8 mouse cellular contexts compared by ENCODE assay signal in the genomic region with DNA sequence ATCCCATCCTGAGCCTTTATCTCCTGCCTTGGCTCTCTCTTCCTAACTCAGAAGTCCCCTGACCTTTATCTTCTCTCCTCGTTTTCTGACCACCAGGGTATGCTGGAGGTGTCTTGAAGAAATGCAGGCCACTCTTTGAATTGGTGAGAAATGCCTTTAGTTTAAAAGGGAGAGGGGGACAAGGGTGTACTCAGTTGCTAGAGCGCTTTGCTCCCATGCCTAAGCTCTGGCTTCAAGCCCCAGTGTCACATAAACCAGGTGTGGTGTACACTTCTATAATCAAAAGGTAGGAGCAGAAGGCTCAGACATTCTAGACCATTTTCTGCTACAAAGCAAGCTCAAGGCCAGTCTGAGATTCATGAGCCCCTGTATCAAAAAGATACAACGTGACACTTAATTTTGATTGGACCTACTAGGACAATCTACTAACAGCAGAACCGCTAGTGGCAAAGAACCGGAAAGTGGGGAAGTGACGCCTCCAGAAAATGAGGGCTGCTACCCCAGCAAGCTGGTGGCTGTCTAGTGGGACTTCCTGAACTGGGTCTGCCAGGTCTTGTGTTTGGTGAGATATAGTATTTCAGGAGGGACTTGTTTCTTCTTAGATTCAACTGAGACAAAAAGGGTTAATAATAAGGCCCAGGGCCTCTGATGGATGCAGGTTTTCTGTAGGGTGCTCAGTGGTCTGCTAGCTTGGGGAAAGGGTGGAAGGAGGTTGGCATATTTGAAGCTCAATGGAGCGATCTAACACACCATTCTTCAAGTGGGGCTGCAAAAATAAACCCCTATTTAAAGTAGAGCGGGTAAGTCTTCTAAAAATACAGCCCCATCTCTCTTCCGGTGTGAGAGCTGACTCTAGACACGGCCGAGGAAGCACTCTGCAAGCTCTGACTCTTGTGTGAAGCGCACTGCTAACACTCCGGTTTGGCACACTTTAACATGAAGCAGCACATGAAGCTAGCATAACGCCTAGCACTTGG.
DNase-seq lines count a peak whose midpoint lies in the region; ATAC-seq and TF ChIP-seq lines count a peak whose summit lies in the region.

No protein-coding gene starts in this region.

- H3K79me2 ChIP-seq in myocyte (ENCODE audit: control insufficient read depth, insufficient read depth), result no peaks in the 10 kb centered on the region

- no peak for DNase-seq in heart, embryonic 10.5 days (ENCODE audit: low spot score)
- no peak for DNase-seq in heart, adult 9 months (ENCODE audit: low spot score in 2 of 2)
- DNase-seq in embryo, embryonic 10.5 days (ENCODE audit: low spot score), result no peak
- no peak for DNase-seq in gastrocnemius, postnatal 25 days

- peak overlapping the region; percentile 36; the same call in 1 of the 2 replicates for H3K9ac ChIP-seq in intestine, embryonic 15.5 days

- peaks cover 55% of the 10 kb centered on the region for H3K4me1 ChIP-seq in heart, embryonic 10.5 days
- peaks cover 4% of the 10 kb centered on the region; the same call in 1 of the 2 replicates for H3K4me1 ChIP-seq in brown adipose tissue, adult 24 weeks (ENCODE audit: control insufficient read depth, insufficient read depth, insufficient read length, low read length)
- H3K4me1 ChIP-seq in intestine, embryonic 15.5 days (replicated peaks), result peaks cover 32% of the 10 kb centered on the region

- TF ChIP-seq POLR2A in myocyte (IDR thresholded peaks at IDR 0.05; ENCODE audit: insufficient read length, low read depth), result no peak

- no peak for ATAC-seq in intestine, embryonic 15.5 days
- ATAC-seq in erythroid progenitor cell, adult 5-6 weeks (replicated peaks; ENCODE audit: low FRiP score, poor library complexity, severe bottlenecking), result no peak

- WGBS in heart, embryonic 10.5 days, result 54% methylated on average over 14 of the region's 14 CpGs
- WGBS in intestine, embryonic 15.5 days, result 78% methylated on average over 14 of the region's 14 CpGs

- H3K36me3 ChIP-seq in heart, embryonic 10.5 days, result no peaks in the 10 kb centered on the region
- no peaks in the 10 kb centered on the region for H3K36me3 ChIP-seq in intestine, embryonic 15.5 days
- H3K36me3 ChIP-seq in myocyte (ENCODE audit: control insufficient read depth, insufficient read depth), result no peaks in the 10 kb centered on the region

- peak overlapping the region; percentile 54 for H3K4me3 ChIP-seq in heart, embryonic 10.5 days
- no peak overlapping the region for H3K4me3 ChIP-seq in brown adipose tissue, adult 24 weeks (ENCODE audit: insufficient read depth, low read depth, low read length)
- H3K4me3 ChIP-seq in intestine, embryonic 15.5 days (replicated peaks), result no peak overlapping the region
- no peak overlapping the region for H3K4me3 ChIP-seq in myocyte

- H3K9me3 ChIP-seq in heart, embryonic 10.5 days, result no peaks in the 10 kb centered on the region
- no peaks in the 10 kb centered on the region for H3K9me3 ChIP-seq in intestine, embryonic 15.5 days

- peak overlapping the region; percentile 91 for H3K27ac ChIP-seq in heart, embryonic 10.5 days
- peak overlapping the region; percentile 35; the same call in 1 of the 2 replicates for H3K27ac ChIP-seq in brown adipose tissue, adult 24 weeks (replicated peaks; ENCODE audit: low read depth, low read length)
- peak overlapping the region; percentile 64 for H3K27ac ChIP-seq in intestine, embryonic 15.5 days

- peaks cover 8% of the 10 kb centered on the region; the same call in 1 of the 2 replicates for H3K27me3 ChIP-seq in heart, embryonic 10.5 days (ENCODE audit: insufficient read depth, poor library complexity, severe bottlenecking)
- no peaks in the 10 kb centered on the region for H3K27me3 ChIP-seq in intestine, embryonic 15.5 days (replicated peaks)
- no peaks in the 10 kb centered on the region for H3K27me3 ChIP-seq in myocyte (ENCODE audit: control insufficient read depth, insufficient read depth, insufficient read length)

- no peak overlapping the region for H3ac ChIP-seq in myocyte (ENCODE audit: control insufficient read depth, insufficient read length)

- H3K4me2 ChIP-seq in intestine, embryonic 15.5 days (replicated peaks), result no peak overlapping the region
- peak overlapping the region; percentile 86 for H3K4me2 ChIP-seq in myocyte (ENCODE audit: low read depth)

TF ChIP-seq in myocyte, 11 proteins besides CTCF, POLR2A, EP300 and RAD21:
- TF ChIP-seq MYOD1 (IDR thresholded peaks at IDR 0.05; ENCODE audit: control insufficient read depth in 1 of 3, insufficient read length in 2 of 3, low read depth in 2 of 3) (no peak), MAX (IDR thresholded peaks at IDR 0.05; ENCODE audit: low read depth) (no peak), TCF12 (IDR thresholded peaks at IDR 0.05; ENCODE audit: insufficient read depth, poor library complexity, severe bottlenecking) (no peak), MYOG (IDR thresholded peaks at IDR 0.05; ENCODE audit: control insufficient read depth in 1 of 3, insufficient read depth in 1 of 3, insufficient read length in 2 of 3, low read depth in 2 of 3) (no peak), USF1 (IDR thresholded peaks at IDR 0.05; ENCODE audit: low read depth) (no peak), REST (IDR thresholded peaks at IDR 0.05; ENCODE audit: insufficient read depth, insufficient read length) (no peak), CEBPB (IDR thresholded peaks at IDR 0.05; ENCODE audit: insufficient read depth, poor library complexity, severe bottlenecking) (no peak), TCF3 (IDR thresholded peaks at IDR 0.05; ENCODE audit: insufficient read length, low read depth) (no peak), SRF (IDR thresholded peaks at IDR 0.05; ENCODE audit: control insufficient read depth, insufficient read length, low read depth) (no peak), POLR2AphosphoS2 (IDR thresholded peaks at IDR 0.05; ENCODE audit: insufficient read length, low read depth) (no peak), E2F4 (IDR thresholded peaks at IDR 0.05; ENCODE audit: insufficient read depth) (no peak)

Comparison
In these comparisons a context has a peak if more than half of its experiments do, and no peak if none do; other contexts are left out.
1. H3K27ac ChIP-seq: peak in every context shown above with its lines; median percentile 91 in heart, embryonic 10.5 days; 64 in intestine, embryonic 15.5 days; 35 in brown adipose tissue, adult 24 weeks.